Mouse (Mus musculus): ENCODE data around the gene Egfem1. TPM values are rescaled to one million over a fixed set of nuclear protein-coding genes. Genes with fewer than 3 reads are reported as not detected.

Gene Egfem1
- polyA plus RNA-seq, 1 experiment from 2014 or later: 1.6 TPM

- DNase-seq (ENCODE audit: low spot score) (no peak), ATAC-seq (replicated peaks; ENCODE audit: low FRiP score, low read depth) (no peak)
- TF ChIP-seq CTCF (IDR thresholded peaks at IDR 0.05; ENCODE audit: low read depth): no peak
- no peak overlapping the region for H3K4me2 ChIP-seq (ENCODE audit: low read length)
- no peak overlapping the region for H3K27ac ChIP-seq
- H3K36me3 ChIP-seq (ENCODE audit: insufficient read depth, low read length): no peaks in the 10 kb centered on the region
- H3K9me3 ChIP-seq (replicated peaks; ENCODE audit: low read length): no peaks in the 10 kb centered on the region
- no peaks in the 10 kb centered on the region for H3K4me1 ChIP-seq (replicated peaks; ENCODE audit: insufficient read depth, low read length)
- 93% methylated on average over 1 of the region's 1 CpGs for WGBS
- no peak overlapping the region for H3K9ac ChIP-seq (ENCODE audit: low read depth, low read length)
- no peak overlapping the region for H3K4me3 ChIP-seq (replicated peaks; ENCODE audit: low read depth, low read length)
- H3K27me3 ChIP-seq (ENCODE audit: insufficient read depth, low read length): no peaks in the 10 kb centered on the region
Observed at GRCm38 (mm10) chr3:29731509-29731908, 649.7 kb downstream of the Egfem1 start.

- Histone ChIP-seq H3K4me1 (replicated peaks; ENCODE audit: insufficient read depth, low read length) (no peaks in the 10 kb centered on the region), H3K9ac (ENCODE audit: low read depth, low read length) (no peak overlapping the region), H3K9me3 (replicated peaks; ENCODE audit: low read length) (no peaks in the 10 kb centered on the region), H3K4me2 (ENCODE audit: low read length) (no peak overlapping the region), H3K4me3 (replicated peaks; ENCODE audit: low read depth, low read length) (no peak overlapping the region), H3K36me3 (ENCODE audit: insufficient read depth, low read length) (no peaks in the 10 kb centered on the region), H3K27ac (no peak overlapping the region), H3K27me3 (ENCODE audit: insufficient read depth, low read length) (no peaks in the 10 kb centered on the region)
- ATAC-seq (replicated peaks; ENCODE audit: low FRiP score, low read depth) (no peak), DNase-seq (ENCODE audit: low spot score) (no peak)
- WGBS: 46% methylated on average over 4 of the region's 4 CpGs
- no peak for TF ChIP-seq CTCF (IDR thresholded peaks at IDR 0.05; ENCODE audit: low read depth)
Observed at GRCm38 (mm10) chr3:29732626-29733025, 650.8 kb downstream of the Egfem1 start.

- WGBS: 71% methylated on average over 6 of the region's 6 CpGs
- H3K36me3 ChIP-seq (ENCODE audit: insufficient read depth, low read length): no peaks in the 10 kb centered on the region
- ATAC-seq (replicated peaks; ENCODE audit: low FRiP score, low read depth): no peak
- TF ChIP-seq CTCF (IDR thresholded peaks at IDR 0.05; ENCODE audit: low read depth): no peak
- no peaks in the 10 kb centered on the region for H3K9me3 ChIP-seq (replicated peaks; ENCODE audit: low read length)
- H3K4me2 ChIP-seq (ENCODE audit: low read length): no peak overlapping the region
- no peak overlapping the region for H3K27ac ChIP-seq
- no peaks in the 10 kb centered on the region for H3K4me1 ChIP-seq (replicated peaks; ENCODE audit: insufficient read depth, low read length)
- H3K4me3 ChIP-seq (replicated peaks; ENCODE audit: low read depth, low read length): no peak overlapping the region
- no peaks in the 10 kb centered on the region for H3K27me3 ChIP-seq (ENCODE audit: insufficient read depth, low read length)
- H3K9ac ChIP-seq (ENCODE audit: low read depth, low read length): no peak overlapping the region
- DNase-seq (ENCODE audit: low spot score): no peak
Observed at GRCm38 (mm10) chr3:29734251-29734650, 652.4 kb downstream of the Egfem1 start.

GRCm38 (mm10) chr3:29739292-29739691 is 657.5 kb downstream of the Egfem1 start:
- WGBS: 19% methylated on average over 5 of the region's 5 CpGs
- no peaks in the 10 kb centered on the region for H3K9me3 ChIP-seq (replicated peaks; ENCODE audit: low read length)
- peak; percentile 80 for DNase-seq (ENCODE audit: low spot score)
- no peaks in the 10 kb centered on the region for H3K27me3 ChIP-seq (ENCODE audit: insufficient read depth, low read length)
- ATAC-seq (replicated peaks; ENCODE audit: low FRiP score, low read depth): no peak
- peak; percentile 67 for TF ChIP-seq CTCF (IDR thresholded peaks at IDR 0.05; ENCODE audit: low read depth)
- no peak overlapping the region for H3K4me2 ChIP-seq (ENCODE audit: low read length)
- H3K9ac ChIP-seq (ENCODE audit: low read depth, low read length): no peak overlapping the region
- H3K4me3 ChIP-seq (replicated peaks; ENCODE audit: low read depth, low read length): no peak overlapping the region
- no peak overlapping the region for H3K27ac ChIP-seq
- H3K36me3 ChIP-seq (ENCODE audit: insufficient read depth, low read length): no peaks in the 10 kb centered on the region
- no peaks in the 10 kb centered on the region for H3K4me1 ChIP-seq (replicated peaks; ENCODE audit: insufficient read depth, low read length)

MicroRNAs encoded within 50 kb of the gene (microRNA counts, 519-probe panel; counts per million panel counts)
- 330 counts per million, percentile 68 among the panel's probes with 10 or more counts for microRNA mmu-miR-551b

Small RNAs within 50 kb of the gene (microRNA-seq; reads per million reads assigned to microRNA genes)
- gene Mir21b: not detected
- gene Mir551b: 3.4 reads per million, percentile 9 among the genes with 10 or more reads in this experiment

Other genes with a start within 250 kb of the Egfem1 start
- gene Gm1527, start 189.4 kb upstream of the Egfem1 start, polyA plus RNA-seq (2015; fragmentation: Nextera tagmentation; extraction: Ambion mirVana): 0.09 and 0.11 TPM in 2 replicates

All from kidney, postnatal 0 days (tissue).